Mouse (Mus musculus) 3T3-L1 (cell line): ENCODE results near the gene Tnrc18.

ENCODE experiments used
- DNase-seq: peaks from one replicate; pipeline ENCODE4 v3.0.0-alpha.2; 2015; ENCODE audit warnings: low read depth, low spot score

The Tnrc18 gene

DNA sequence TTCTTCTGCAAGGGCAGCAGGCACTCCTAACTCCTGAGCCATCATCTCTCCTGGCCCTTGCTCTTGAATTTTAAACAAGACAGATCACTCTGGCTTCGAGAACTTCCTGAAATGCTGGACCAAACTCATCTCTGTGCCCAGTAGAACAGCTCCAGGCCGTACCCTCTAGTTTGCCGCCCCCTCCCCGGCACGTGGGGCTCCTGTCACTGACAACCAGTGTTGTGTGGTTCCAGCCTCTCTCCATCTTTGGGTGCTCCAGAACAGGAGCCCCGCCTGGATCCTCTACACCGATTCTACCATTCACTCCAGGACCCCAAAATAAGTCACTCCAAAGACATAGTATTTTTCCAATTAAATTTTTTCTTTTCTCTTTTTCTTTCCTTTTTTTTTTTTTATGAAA lies 93.2 kb downstream of the Tnrc18 start:
- DNase-seq = no peak

DNA sequence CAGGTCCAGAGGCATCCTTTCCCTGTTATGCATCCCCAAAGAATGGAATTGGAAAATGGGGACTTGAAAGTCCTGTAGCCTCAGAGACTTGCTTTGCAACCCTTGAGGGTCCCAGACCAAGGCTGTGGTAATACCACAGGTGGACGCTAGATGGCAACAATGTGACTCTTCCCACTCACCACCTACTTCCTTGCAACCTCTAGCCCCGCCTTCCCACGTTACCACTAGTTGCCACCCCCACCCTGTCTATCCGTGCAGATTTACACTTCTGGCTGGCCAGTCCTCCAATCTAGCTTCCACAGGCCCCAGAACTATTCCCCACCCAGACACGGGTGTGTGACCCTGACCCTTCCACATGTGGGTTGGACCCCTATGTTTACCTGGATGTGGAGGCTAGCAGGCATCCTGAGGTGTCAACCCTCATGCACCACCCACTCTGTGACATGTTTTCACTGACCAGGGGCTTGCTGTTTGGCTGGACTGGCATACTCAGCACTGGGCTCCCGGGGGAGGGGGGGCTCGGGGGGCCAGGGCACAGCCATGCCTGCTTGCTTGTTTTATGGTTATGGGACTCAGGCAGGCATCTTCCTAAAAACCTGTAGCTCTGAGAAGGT lies 93.8 kb downstream of the Tnrc18 start:
- DNase-seq = peak; percentile 89

DNA sequence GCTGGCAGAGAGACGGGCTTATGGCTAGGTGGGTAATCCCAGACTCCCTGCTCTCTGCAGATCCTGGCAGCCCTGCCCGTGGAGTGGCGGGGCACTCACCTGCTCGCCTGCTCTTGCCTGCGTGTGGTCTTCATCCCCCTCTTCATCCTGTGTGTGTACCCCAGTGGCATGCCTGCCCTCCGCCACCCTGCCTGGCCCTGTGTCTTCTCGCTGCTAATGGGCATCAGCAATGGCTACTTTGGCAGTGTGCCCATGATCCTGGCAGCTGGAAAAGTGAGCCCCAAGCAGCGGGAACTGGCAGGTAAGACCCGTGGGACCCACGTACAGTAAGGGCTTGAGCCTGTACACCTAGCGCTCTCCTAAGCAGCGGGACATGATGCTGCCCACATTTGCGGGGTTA lies 97.6 kb downstream of the Tnrc18 start:
- no peak for DNase-seq

GRCm38 (mm10) chr5:142718486-142718885 lies 99.0 kb downstream of the Tnrc18 start:
- DNase-seq = no peak

DNA sequence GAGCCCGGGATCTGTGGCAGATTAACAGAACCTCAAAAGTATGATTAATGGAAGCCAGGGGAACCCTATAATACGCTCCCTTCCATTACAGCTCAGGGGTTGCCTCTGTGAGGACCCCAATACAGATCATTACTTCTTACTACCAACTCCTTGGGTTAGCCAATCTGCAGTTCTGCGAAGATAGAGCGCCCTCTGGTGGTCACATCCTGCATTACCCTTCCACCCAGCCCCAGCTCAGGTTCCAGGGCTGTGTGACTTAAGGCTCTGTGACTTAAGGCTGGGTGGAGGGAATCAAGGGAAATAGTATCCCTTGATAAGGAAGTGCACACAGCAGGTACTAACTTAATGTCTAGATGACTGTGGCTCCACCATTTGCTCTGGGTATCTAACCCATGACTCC lies 99.4 kb downstream of the Tnrc18 start:
- DNase-seq = peak; percentile 86

DNA sequence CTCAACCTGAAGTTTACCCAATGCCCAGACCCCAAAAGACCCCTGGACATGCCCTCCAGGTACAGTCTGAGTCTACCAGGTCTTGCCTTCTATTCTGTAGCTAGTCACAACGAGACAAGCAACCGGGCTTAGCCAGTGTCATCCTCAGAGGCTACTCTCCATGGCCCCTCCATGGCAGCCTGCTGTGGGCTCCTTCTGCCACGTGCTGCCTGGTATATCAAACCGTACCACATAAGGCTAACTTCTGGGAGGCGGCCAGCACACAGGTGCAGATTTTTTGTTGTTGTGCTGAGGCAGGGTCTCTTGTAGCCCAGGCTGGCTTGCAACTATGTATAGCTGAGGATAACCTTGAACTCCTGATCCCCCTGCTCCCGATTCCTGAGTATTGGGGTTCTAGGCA lies 101.4 kb downstream of the Tnrc18 start:
- no peak for DNase-seq

GRCm38 (mm10) chr5:142715059-142715458 lies 102.4 kb downstream of the Tnrc18 start:
- DNase-seq = no peak

DNA sequence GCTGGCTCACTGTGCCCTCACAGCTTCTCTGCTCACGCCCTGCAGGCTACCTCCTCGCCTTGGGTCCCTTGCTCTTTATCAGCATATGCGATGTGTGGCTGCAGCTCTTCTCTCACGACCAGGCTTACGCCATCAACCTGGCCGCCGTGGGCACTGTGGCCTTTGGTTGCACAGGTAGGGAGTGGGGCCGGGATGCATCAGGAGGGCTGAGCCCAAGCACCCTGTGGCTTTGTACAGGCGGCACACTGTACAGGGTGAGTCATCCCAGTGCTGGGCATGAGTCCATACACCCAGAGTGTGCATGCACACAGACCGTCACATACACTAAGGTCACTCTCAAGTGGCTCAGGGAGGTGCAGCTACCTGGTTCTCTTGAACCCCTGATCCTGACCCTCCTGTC lies 103.5 kb downstream of the Tnrc18 start:
- DNase-seq = peak; percentile 71

DNA sequence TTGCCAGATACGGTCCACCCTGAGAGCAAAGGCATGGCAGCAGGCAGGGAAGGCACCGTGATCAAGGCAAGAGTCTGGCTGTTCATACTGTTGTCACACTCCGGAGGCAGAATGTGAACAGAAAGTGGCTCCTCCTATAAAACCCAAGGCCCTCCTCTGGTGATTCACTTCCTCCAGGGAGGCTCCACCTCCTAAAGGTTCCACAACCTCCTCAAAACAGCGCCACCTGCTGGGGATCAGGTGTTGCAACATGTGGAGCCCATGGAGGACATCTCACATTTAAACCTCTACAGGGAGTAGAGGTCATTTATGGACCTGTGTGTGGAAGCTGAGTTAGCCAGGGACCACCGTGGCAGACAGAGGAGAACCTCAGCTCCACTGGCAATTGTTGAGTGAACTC lies 105.1 kb downstream of the Tnrc18 start:
- DNase-seq = peak; percentile 50

GRCm38 (mm10) chr5:142709436-142709835 lies 108.0 kb downstream of the Tnrc18 start:
- DNase-seq = no peak

DNA sequence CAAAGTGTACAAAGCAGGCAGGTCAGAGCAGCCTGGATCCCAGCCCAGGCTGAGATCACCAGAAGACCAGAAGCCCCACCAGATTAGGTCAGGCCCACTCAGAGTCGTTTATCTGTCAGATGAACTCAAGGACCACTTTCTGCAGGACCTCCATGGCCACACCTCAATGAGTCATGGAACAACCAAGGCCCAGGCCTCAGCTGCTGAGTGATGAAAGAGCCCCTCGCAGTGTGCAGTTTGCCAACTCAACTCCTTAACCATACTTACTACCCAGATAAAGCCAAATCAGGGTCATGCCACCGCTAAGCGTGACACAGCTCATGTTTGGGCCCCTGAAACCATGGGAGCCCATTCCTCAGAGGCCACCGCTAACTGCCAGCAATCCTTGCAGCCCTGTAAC lies 109.8 kb downstream of the Tnrc18 start:
- no peak for DNase-seq

DNA sequence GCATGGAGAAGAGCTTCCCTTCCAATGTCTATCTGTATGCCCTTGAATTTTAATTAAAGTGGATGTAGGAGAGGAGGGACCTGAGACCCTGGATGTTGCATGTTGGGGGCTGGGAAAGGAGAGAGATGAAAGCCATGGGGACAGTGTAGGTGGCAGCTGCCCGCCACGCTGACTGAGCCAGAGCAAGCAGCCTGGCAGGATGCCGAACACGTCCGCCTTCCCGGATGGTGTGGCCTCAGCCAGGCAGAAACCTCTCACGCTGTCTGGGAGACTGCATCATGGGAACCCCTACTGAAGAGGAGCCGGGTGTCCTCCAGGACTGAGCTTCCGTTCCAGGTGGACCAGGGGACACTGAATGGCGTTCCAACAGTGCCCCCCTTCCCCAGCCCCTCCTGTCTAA lies 113.9 kb downstream of the Tnrc18 start:
- no peak for DNase-seq

- no peak for DNase-seq
Measured at GRCm38 (mm10) chr5:142702511-142703138, 114.8 kb downstream of the Tnrc18 start.

- no peak for DNase-seq
Measured at GRCm38 (mm10) chr5:142701651-142702510, 115.6 kb downstream of the Tnrc18 start.

DNA sequence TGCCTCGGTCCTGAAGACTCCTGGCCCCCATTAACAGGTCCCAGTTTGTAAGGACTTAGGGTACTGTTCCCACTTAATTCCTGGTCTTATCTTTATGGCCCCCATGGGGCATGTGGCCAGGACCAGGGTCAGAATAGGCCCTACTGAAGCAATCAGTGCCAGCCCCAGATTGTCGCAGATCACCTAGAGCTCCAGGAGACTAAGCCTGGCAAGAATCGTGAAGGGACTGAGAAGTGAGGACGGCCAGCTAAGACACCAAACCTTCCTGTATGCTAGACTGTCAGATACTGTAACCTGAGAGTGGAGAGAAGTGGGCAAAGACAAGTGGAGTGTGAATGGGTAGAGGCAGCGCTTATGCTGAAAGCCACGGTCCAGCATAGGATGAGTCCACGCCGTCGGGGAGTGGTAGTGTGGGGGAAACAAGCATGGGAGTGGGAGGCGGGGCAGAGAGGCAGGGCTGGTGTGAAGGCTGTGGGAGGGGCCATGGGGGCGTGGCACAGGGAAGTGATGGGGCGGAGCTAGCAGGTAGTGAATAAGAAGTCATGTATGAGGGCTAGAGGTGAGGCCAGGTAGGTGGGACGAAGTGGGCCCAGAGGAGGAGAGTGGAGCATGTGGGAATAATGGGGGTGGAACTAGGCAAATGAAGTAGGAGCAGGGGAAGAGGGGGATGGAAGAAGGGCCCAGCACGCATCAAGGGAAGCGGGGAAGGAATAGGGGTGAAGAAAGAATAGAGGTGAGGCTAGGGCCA lies 116.4 kb downstream of the Tnrc18 start:
- DNase-seq = no peak

- DNase-seq = peak; percentile 39
Measured at GRCm38 (mm10) chr5:142697742-142698141, 119.7 kb downstream of the Tnrc18 start.

DNA sequence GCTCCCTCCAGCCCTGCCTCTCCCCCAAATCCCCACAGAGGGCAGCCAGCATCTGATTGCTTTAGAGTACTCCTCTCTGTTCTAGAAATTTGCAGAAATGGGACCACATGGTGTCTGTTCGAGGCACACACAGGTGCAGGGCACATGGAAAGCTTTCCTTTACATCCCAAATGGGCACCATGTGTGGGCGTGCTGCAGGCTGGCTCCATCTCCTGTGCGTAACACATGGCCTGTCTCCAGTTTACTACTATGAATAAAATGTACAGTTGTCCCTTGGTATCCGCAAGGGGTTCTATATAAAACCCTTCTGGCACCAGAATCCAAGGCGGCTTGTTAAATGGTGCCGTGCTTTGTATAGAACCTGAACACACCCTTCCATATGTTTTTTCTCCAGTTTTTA lies 120.6 kb downstream of the Tnrc18 start:
- no peak for DNase-seq

DNA sequence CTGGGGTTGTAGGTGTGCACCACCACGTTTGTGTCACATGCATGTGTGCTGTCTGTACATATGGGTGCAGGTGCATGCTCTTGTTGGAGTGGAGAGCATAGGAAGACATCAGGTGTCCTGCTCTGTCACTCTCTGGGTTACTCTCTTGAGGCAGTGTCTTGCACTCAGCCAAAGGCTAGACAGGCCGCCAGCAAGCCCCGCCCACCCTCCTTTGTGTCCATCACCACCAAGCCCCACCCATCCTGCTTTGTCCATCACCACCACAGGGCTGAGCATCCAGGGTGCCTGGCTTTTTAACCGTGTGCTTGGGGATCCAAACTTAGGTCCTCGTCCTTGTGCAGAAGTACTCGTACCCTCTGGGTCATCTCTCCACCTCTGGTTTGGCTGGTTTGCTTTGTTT lies 121.2 kb downstream of the Tnrc18 start:
- no peak for DNase-seq

DNA sequence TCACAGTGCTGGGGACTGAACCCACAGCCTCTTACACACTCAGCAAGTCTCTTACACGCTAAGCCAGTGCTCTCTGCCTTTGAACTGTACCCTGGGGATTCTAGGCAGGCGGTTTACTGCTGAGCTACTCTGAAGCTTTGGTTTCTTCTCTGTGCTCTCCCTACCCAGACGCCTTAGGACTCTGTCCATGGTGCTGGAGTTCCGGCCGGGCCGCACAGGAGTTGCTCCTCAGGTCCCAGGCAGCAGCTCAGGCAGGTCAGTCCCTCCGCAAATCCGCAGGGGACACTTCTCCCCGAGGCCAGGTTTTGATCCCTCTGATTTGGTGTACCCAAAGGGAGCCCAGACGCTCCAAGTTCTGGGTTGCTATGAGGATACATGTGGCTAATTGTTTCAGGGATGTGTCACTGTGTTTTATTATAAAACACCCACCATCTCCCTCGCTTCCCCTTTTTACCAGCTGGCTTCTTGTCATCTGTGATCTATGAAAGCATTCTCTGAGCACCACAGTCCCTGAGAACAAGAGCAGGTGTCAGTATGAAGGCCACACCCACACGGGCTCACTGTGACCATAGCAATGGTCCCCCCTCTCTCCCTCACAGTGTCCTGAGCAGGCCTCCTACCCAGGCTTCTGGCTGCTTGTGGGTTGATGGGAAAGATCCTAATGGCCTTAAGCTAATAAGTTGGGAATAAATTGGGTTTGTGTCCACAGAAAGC lies 122.7 kb downstream of the Tnrc18 start:
- DNase-seq = peak; percentile 62

DNA sequence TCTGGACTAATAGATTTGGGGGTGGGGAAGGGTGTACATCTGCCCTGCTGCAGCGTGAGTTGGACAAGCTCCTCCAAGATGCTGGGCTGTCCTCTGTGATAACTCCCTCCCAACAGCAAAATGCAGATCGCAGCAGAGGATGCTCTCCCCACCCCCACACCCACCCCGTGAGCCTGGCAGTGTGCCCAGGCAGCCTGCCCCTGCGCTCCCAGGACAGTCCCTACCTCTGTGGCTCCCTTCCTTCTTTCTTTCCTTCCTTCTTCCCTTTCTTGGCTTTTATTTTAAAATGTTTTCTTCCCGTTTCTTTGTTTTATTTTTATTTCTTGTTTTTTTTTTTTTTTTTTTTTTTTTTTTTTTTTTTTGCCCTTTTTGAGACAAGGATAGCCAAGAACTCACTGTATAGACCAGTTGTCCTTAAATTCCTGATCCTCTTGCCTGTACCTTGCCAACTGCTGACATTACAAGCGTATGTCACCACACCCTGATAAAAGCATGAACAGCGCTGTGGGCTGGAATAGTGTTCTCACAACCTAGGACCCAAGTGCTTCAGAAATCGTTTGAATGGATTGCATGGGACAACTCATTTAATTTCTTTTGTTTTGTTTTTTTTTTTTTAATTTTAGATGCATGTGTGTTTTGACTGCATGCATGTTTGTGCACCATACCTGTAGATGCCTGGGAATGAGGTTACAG lies 123.6 kb downstream of the Tnrc18 start:
- no peak for DNase-seq
